17 mouse cellular contexts compared by ENCODE assay signal in genomic region chr6:31933956-31934355, GRCm38 (mm10).
DNase-seq lines count a peak whose midpoint lies in the region; ATAC-seq and TF ChIP-seq lines count a peak whose summit lies in the region.
"Had no signal": no experiment of that assay in that cellular context is flagged by ENCODE, and none has a peak within 500 bp of the region (broad histone marks: within the 10 kb centered on the region; RNA-seq: fewer than 3 reads in every experiment).

No protein-coding gene starts in this region.

- H3K27me3 ChIP-seq in hindbrain, embryonic 13.5 days = no peaks in the 10 kb centered on the region
- H3K27me3 ChIP-seq in hindbrain, postnatal 0 days (ENCODE audit: insufficient read depth, low read length) = no peaks in the 10 kb centered on the region
- H3K27me3 ChIP-seq in midbrain, embryonic 12.5 days = peaks cover 16% of the 10 kb centered on the region
- no peaks in the 10 kb centered on the region for H3K27me3 ChIP-seq in midbrain, embryonic 15.5 days (replicated peaks)
- H3K27me3 ChIP-seq in midbrain, embryonic 14.5 days (ENCODE audit: control insufficient read depth, insufficient read depth, low read length) = no peaks in the 10 kb centered on the region
- H3K27me3 ChIP-seq: liver, embryonic 15.5 days had no signal

- H3K9me3 ChIP-seq in hindbrain, embryonic 13.5 days = no peaks in the 10 kb centered on the region
- no peaks in the 10 kb centered on the region for H3K9me3 ChIP-seq in hindbrain, postnatal 0 days (ENCODE audit: low read length)
- no peaks in the 10 kb centered on the region for H3K9me3 ChIP-seq in midbrain, embryonic 12.5 days
- H3K9me3 ChIP-seq in midbrain, embryonic 15.5 days = no peaks in the 10 kb centered on the region
- no peaks in the 10 kb centered on the region for H3K9me3 ChIP-seq in midbrain, embryonic 14.5 days (ENCODE audit: control insufficient read depth, low read length)
- H3K9me3 ChIP-seq: heart, embryonic 10.5 days; liver, embryonic 15.5 days had no signal

- H3K36me3 ChIP-seq in hindbrain, embryonic 13.5 days = no peaks in the 10 kb centered on the region
- no peaks in the 10 kb centered on the region for H3K36me3 ChIP-seq in hindbrain, postnatal 0 days (ENCODE audit: insufficient read depth, low read length)
- H3K36me3 ChIP-seq in midbrain, embryonic 12.5 days = no peaks in the 10 kb centered on the region
- H3K36me3 ChIP-seq in midbrain, embryonic 15.5 days (replicated peaks) = no peaks in the 10 kb centered on the region
- no peaks in the 10 kb centered on the region for H3K36me3 ChIP-seq in midbrain, embryonic 14.5 days (ENCODE audit: control insufficient read depth, insufficient read depth, low read length)
- H3K36me3 ChIP-seq: heart, embryonic 10.5 days; liver, embryonic 15.5 days had no signal

- no peak overlapping the region for H3K4me3 ChIP-seq in hindbrain, embryonic 13.5 days
- H3K4me3 ChIP-seq in hindbrain, postnatal 0 days (ENCODE audit: low read length) = no peak overlapping the region
- H3K4me3 ChIP-seq in midbrain, embryonic 12.5 days = no peak overlapping the region
- no peak overlapping the region for H3K4me3 ChIP-seq in midbrain, embryonic 15.5 days
- no peak overlapping the region for H3K4me3 ChIP-seq in midbrain, embryonic 14.5 days (replicated peaks; ENCODE audit: low read depth, low read length)
- H3K4me3 ChIP-seq: heart, embryonic 10.5 days; liver, embryonic 15.5 days; myocyte had no signal

- no peak overlapping the region for H3K4me2 ChIP-seq in hindbrain, embryonic 13.5 days
- H3K4me2 ChIP-seq in hindbrain, postnatal 0 days (ENCODE audit: low read depth, low read length) = no peak overlapping the region
- no peak overlapping the region for H3K4me2 ChIP-seq in midbrain, embryonic 12.5 days (replicated peaks)
- H3K4me2 ChIP-seq in midbrain, embryonic 15.5 days = no peak overlapping the region
- no peak overlapping the region for H3K4me2 ChIP-seq in midbrain, embryonic 14.5 days (ENCODE audit: low read length)
- H3K4me2 ChIP-seq: liver, embryonic 15.5 days had no signal

- DNase-seq in hindbrain, postnatal 0 days (ENCODE audit: low spot score) = no peak
- DNase-seq in ZHBTc4 (ENCODE audit: low read depth, low spot score) = peak; percentile 63
- DNase-seq in midbrain, embryonic 14.5 days = no peak
- no peak for DNase-seq in left cerebral cortex, postnatal 25 days (ENCODE audit: low spot score in 2 of 2)
- DNase-seq: adrenal gland, postnatal 25 days; cerebellum, adult 18-20 months; cerebellum, postnatal 36 days; gastrocnemius, postnatal 36 days; heart, postnatal 10 days; lung, postnatal 10 days; thymus, postnatal 14 days had no signal

- H3K9ac ChIP-seq in hindbrain, embryonic 13.5 days = 0 out of 2 replicates have a peak overlapping the region, but pooled peaks have one; percentile 15
- no peak overlapping the region for H3K9ac ChIP-seq in hindbrain, postnatal 0 days (replicated peaks; ENCODE audit: low read length)
- no peak overlapping the region for H3K9ac ChIP-seq in midbrain, embryonic 12.5 days (replicated peaks)
- H3K9ac ChIP-seq in midbrain, embryonic 15.5 days = no peak overlapping the region
- H3K9ac ChIP-seq in midbrain, embryonic 14.5 days (replicated peaks; ENCODE audit: low read length) = no peak overlapping the region
- H3K9ac ChIP-seq: liver, embryonic 15.5 days had no signal

- no peak for TF ChIP-seq CTCF in hindbrain, postnatal 0 days (IDR thresholded peaks at IDR 0.05; ENCODE audit: low read depth)

- H3K4me1 ChIP-seq in hindbrain, embryonic 13.5 days (replicated peaks) = peaks cover 28% of the 10 kb centered on the region
- H3K4me1 ChIP-seq in hindbrain, postnatal 0 days (ENCODE audit: insufficient read depth, low read length) = 0 out of 2 replicates have a peak, but pooled peaks cover 5% of the 10 kb centered on the region
- H3K4me1 ChIP-seq in midbrain, embryonic 12.5 days = peaks cover 10% of the 10 kb centered on the region
- H3K4me1 ChIP-seq in midbrain, embryonic 15.5 days = peaks cover 16% of the 10 kb centered on the region
- H3K4me1 ChIP-seq in midbrain, embryonic 14.5 days (ENCODE audit: control insufficient read depth, insufficient read depth, low read length) = peaks cover 17% of the 10 kb centered on the region; the same call in 1 of the 2 replicates

- intact Hi-C loops in left cerebral cortex, postnatal 25 days (cut with DNase I) = no loop called here

- peak overlapping the region; percentile 62; the same call in 1 of the 2 replicates for H3K27ac ChIP-seq in hindbrain, embryonic 13.5 days
- H3K27ac ChIP-seq in hindbrain, postnatal 0 days = no peak overlapping the region
- H3K27ac ChIP-seq in midbrain, embryonic 12.5 days (replicated peaks) = 0 out of 2 replicates have a peak overlapping the region, but pooled peaks have one; percentile 30
- H3K27ac ChIP-seq in midbrain, embryonic 15.5 days = no peak overlapping the region
- 0 out of 2 replicates have a peak overlapping the region, but pooled peaks have one; percentile 16 for H3K27ac ChIP-seq in midbrain, embryonic 14.5 days (replicated peaks; ENCODE audit: low read depth, low read length)
- H3K27ac ChIP-seq: heart, embryonic 10.5 days; liver, embryonic 15.5 days had no signal

- 68% methylated on average over 8 of the region's 8 CpGs for WGBS in hindbrain, embryonic 13.5 days
- 68% methylated on average over 8 of the region's 8 CpGs for WGBS in hindbrain, postnatal 0 days
- WGBS in midbrain, embryonic 12.5 days = 76% methylated on average over 8 of the region's 8 CpGs
- WGBS in midbrain, embryonic 15.5 days = 80% methylated on average over 8 of the region's 8 CpGs
- WGBS in midbrain, embryonic 14.5 days = 75% methylated on average over 8 of the region's 8 CpGs

- ATAC-seq in hindbrain, embryonic 13.5 days (ENCODE audit: low FRiP score) = no peak
- ATAC-seq in hindbrain, postnatal 0 days = no peak
- ATAC-seq in midbrain, embryonic 12.5 days (ENCODE audit: low FRiP score, low read depth) = no peak
- ATAC-seq in midbrain, embryonic 15.5 days (replicated peaks) = no peak
- no peak for ATAC-seq in midbrain, embryonic 14.5 days (ENCODE audit: low FRiP score, low TSS enrichment)

Comparison
In these comparisons a context has a peak if more than half of its experiments do, and no peak if none do; other contexts are left out.
1. H3K27ac ChIP-seq: peak in hindbrain, embryonic 13.5 days (single experiment), midbrain, embryonic 12.5 days (single experiment) and midbrain, embryonic 14.5 days (single experiment); none in hindbrain, postnatal 0 days (single experiment) and midbrain, embryonic 15.5 days (single experiment).